In genomic region chr10:86808013-86808758, GRCm38 (mm10) we compare ENCODE assay signal across 14 mouse cellular contexts. TPM values are rescaled to one million over a fixed set of nuclear protein-coding genes. Genes with fewer than 3 reads are reported as not detected.
A peak's percentile ranks its signal among the peaks of the same experiment; 100 is the strongest.
DNase-seq lines count a peak whose midpoint lies in the region; ATAC-seq lines count a peak whose summit lies in the region.
"Had no signal": no experiment of that assay in that cellular context is flagged by ENCODE, and none has a peak within 500 bp of the region (broad histone marks: within the 10 kb centered on the region; RNA-seq: fewer than 3 reads in every experiment).

No protein-coding gene starts in this region.

- H3K27ac ChIP-seq in hindbrain, embryonic 10.5 days = 0 out of 2 replicates have a peak overlapping the region, but pooled peaks have one; percentile 29
- no peak overlapping the region for H3K27ac ChIP-seq in hindbrain, embryonic 14.5 days
- no peak overlapping the region for H3K27ac ChIP-seq in neural tube, embryonic 12.5 days
- no peak overlapping the region for H3K27ac ChIP-seq in hindbrain, embryonic 16.5 days (ENCODE audit: low read depth, low read length)

- H3K36me3 ChIP-seq in hindbrain, embryonic 10.5 days = 0 out of 2 replicates have a peak, but pooled peaks cover 3% of the 10 kb centered on the region
- 0 out of 2 replicates have a peak, but pooled peaks cover 3% of the 10 kb centered on the region for H3K36me3 ChIP-seq in hindbrain, embryonic 14.5 days (replicated peaks; ENCODE audit: control insufficient read depth, insufficient read depth)
- no peaks in the 10 kb centered on the region for H3K36me3 ChIP-seq in neural tube, embryonic 12.5 days
- peaks cover 7% of the 10 kb centered on the region for H3K36me3 ChIP-seq in hindbrain, embryonic 16.5 days (ENCODE audit: control insufficient read depth, insufficient read depth, low read length)

- no peak overlapping the region for H3K4me2 ChIP-seq in hindbrain, embryonic 14.5 days (replicated peaks)
- no peak overlapping the region for H3K4me2 ChIP-seq in neural tube, embryonic 12.5 days (replicated peaks)
- no peak overlapping the region for H3K4me2 ChIP-seq in hindbrain, embryonic 16.5 days (ENCODE audit: low read length)
- H3K4me2 ChIP-seq: liver, embryonic 11.5 days had no signal

- 81% methylated on average over 15 of the region's 15 CpGs for WGBS in hindbrain, embryonic 10.5 days
- 64% methylated on average over 15 of the region's 15 CpGs for WGBS in hindbrain, embryonic 14.5 days
- 82% methylated on average over 15 of the region's 15 CpGs for WGBS in neural tube, embryonic 12.5 days
- 61% methylated on average over 15 of the region's 15 CpGs for WGBS in hindbrain, embryonic 16.5 days

- H3K4me3 ChIP-seq in hindbrain, embryonic 10.5 days = no peak overlapping the region
- H3K4me3 ChIP-seq in hindbrain, embryonic 14.5 days (replicated peaks; ENCODE audit: low read length) = no peak overlapping the region
- H3K4me3 ChIP-seq in neural tube, embryonic 12.5 days = no peak overlapping the region
- no peak overlapping the region for H3K4me3 ChIP-seq in hindbrain, embryonic 16.5 days (ENCODE audit: low read length)

- no peaks in the 10 kb centered on the region for H3K27me3 ChIP-seq in hindbrain, embryonic 10.5 days (ENCODE audit: insufficient read depth, poor library complexity, severe bottlenecking)
- H3K27me3 ChIP-seq in hindbrain, embryonic 14.5 days (ENCODE audit: control insufficient read depth, insufficient read depth, low read length) = no peaks in the 10 kb centered on the region
- H3K27me3 ChIP-seq in neural tube, embryonic 12.5 days (replicated peaks) = no peaks in the 10 kb centered on the region
- H3K27me3 ChIP-seq in hindbrain, embryonic 16.5 days (replicated peaks; ENCODE audit: control insufficient read depth, insufficient read depth, low read length) = no peaks in the 10 kb centered on the region
- H3K27me3 ChIP-seq: CH12.LX had no signal

- ATAC-seq in hindbrain, embryonic 14.5 days (ENCODE audit: low FRiP score) = no peak
- ATAC-seq in neural tube, embryonic 12.5 days (ENCODE audit: low FRiP score, low read depth) = 0 out of 2 replicates have a peak, but pooled peaks have one; percentile 21
- peak; percentile 79 for ATAC-seq in hindbrain, embryonic 16.5 days

- H3K9me3 ChIP-seq in hindbrain, embryonic 10.5 days = no peaks in the 10 kb centered on the region
- H3K9me3 ChIP-seq in hindbrain, embryonic 14.5 days (ENCODE audit: control insufficient read depth, low read length) = no peaks in the 10 kb centered on the region
- no peaks in the 10 kb centered on the region for H3K9me3 ChIP-seq in neural tube, embryonic 12.5 days
- H3K9me3 ChIP-seq in hindbrain, embryonic 16.5 days (ENCODE audit: control insufficient read depth, low read length) = no peaks in the 10 kb centered on the region

- H3K4me1 ChIP-seq in hindbrain, embryonic 10.5 days (replicated peaks) = peaks cover 9% of the 10 kb centered on the region; the same call in 1 of the 2 replicates
- no peaks in the 10 kb centered on the region for H3K4me1 ChIP-seq in hindbrain, embryonic 14.5 days (replicated peaks; ENCODE audit: control insufficient read depth, insufficient read depth, low read length)
- no peaks in the 10 kb centered on the region for H3K4me1 ChIP-seq in neural tube, embryonic 12.5 days
- peaks cover 3% of the 10 kb centered on the region; the same call in 1 of the 2 replicates for H3K4me1 ChIP-seq in hindbrain, embryonic 16.5 days (ENCODE audit: control insufficient read depth, insufficient read depth, low read depth, low read length)

- H3K9ac ChIP-seq in hindbrain, embryonic 14.5 days = no peak overlapping the region
- H3K9ac ChIP-seq in neural tube, embryonic 12.5 days = no peak overlapping the region
- no peak overlapping the region for H3K9ac ChIP-seq in hindbrain, embryonic 16.5 days (ENCODE audit: low read depth, low read length)

- DNase-seq in hindbrain, embryonic 10.5 days (ENCODE audit: low spot score) = no peak
- no peak for DNase-seq in hindbrain, embryonic 14.5 days (ENCODE audit: low spot score)
- no peak for DNase-seq in neural tube, embryonic 10.5 days (ENCODE audit: extremely low spot score, low spot score)
- DNase-seq in testis, postnatal 14 days (ENCODE audit: low spot score) = peak; percentile 51
- DNase-seq in lung, postnatal 25 days (ENCODE audit: low spot score) = no peak
- DNase-seq: adrenal gland, adult 8-10 months; gastrocnemius, postnatal 25 days; heart, postnatal 14 days; kidney, postnatal 10 days; lung, postnatal 36 days had no signal

RNA-seq across cellular contexts. Expression of gene Nt5dc3, which starts 29.4 kb away (rescaled TPM):
- 0.77 and 1.4 TPM in 2 replicates for polyA plus RNA-seq in hindbrain, embryonic 10.5 days (2016; fragmentation: Nextera tagmentation; extraction: Ambion mirVana)
- polyA plus RNA-seq in hindbrain, embryonic 14.5 days (2014; fragmentation: Nextera tagmentation; extraction: Ambion mirVana) = 17.3 and 19.3 TPM in 2 replicates
- 4.3 and 4.6 TPM in 2 replicates for polyA plus RNA-seq in neural tube, embryonic 12.5 days (2016; fragmentation: Nextera tagmentation; extraction: Ambion mirVana)
- polyA plus RNA-seq in hindbrain, embryonic 16.5 days (2015; fragmentation: Nextera tagmentation; extraction: Ambion mirVana) = 11.3 and 13.4 TPM in 2 replicates

RNA-seq across cellular contexts. Expression of gene Gm49358, which starts 44.4 kb away (rescaled TPM):
- polyA plus RNA-seq in hindbrain, embryonic 10.5 days (2016; fragmentation: Nextera tagmentation; extraction: Ambion mirVana) = not detected in 2 replicates
- polyA plus RNA-seq in hindbrain, embryonic 14.5 days (2014; fragmentation: Nextera tagmentation; extraction: Ambion mirVana) = 0.80 TPM in 1 of 2 replicates, not detected in the other
- not detected in 2 replicates for polyA plus RNA-seq in neural tube, embryonic 12.5 days (2016; fragmentation: Nextera tagmentation; extraction: Ambion mirVana)
- polyA plus RNA-seq in hindbrain, embryonic 16.5 days (2015; fragmentation: Nextera tagmentation; extraction: Ambion mirVana) = not detected in 2 replicates
- polyA plus RNA-seq: liver, embryonic 11.5 days had no signal
